Mouse (Mus musculus): ENCODE measurements around the gene Cc2d2a. TPM values are rescaled to one million over a fixed set of nuclear protein-coding genes. Genes with fewer than 3 reads are reported as not detected.

Gene Cc2d2a
- total RNA-seq, 2 experiments from 2014 or later: 18.2 to 21.0 TPM

GRCm38 (mm10) chr5:43748039-43748438 lies 85.9 kb downstream of the Cc2d2a start:
- no peak for DNase-seq (ENCODE audit: low spot score in 2 of 2)
- Histone ChIP-seq H3K4me3 (no peak overlapping the region), H3K27ac (no peak overlapping the region)
- no peak for TF ChIP-seq CTCF (conservative IDR thresholded peaks at IDR 0.05)

GRCm38 (mm10) chr5:43749092-43749491 lies 86.9 kb downstream of the Cc2d2a start:
- DNase-seq (ENCODE audit: low spot score in 2 of 2): no peak
- no peak overlapping the region for H3K4me3 ChIP-seq

GRCm38 (mm10) chr5:43770618-43771354 lies 108.6 kb downstream of the Cc2d2a start:
- Histone ChIP-seq H3K27ac (no peak overlapping the region; the same call in 1 of the 2 replicates), H3K4me3 (no peak overlapping the region)
- no peak for TF ChIP-seq CTCF (conservative IDR thresholded peaks at IDR 0.05)
- DNase-seq (ENCODE audit: low spot score in 2 of 2): no peak

More at GRCm38 (mm10) chr5:43749092-43749491, 86.9 kb downstream of the Cc2d2a start:
- no peak overlapping the region for H3K27ac ChIP-seq
- TF ChIP-seq CTCF (conservative IDR thresholded peaks at IDR 0.05): no peak

- Histone ChIP-seq H3K4me3 (no peak overlapping the region), H3K27ac (0 out of 2 replicates have a peak overlapping the region, but pooled peaks have one; percentile 10)
- TF ChIP-seq CTCF (conservative IDR thresholded peaks at IDR 0.05): no peak
- DNase-seq (ENCODE audit: low spot score in 2 of 2): no peak
These were observed 109.4 kb downstream of the Cc2d2a start for GRCm38 (mm10) chr5:43771555-43771954.

- DNase-seq (ENCODE audit: low spot score in 2 of 2): no peak
- peak overlapping the region; percentile 72 for H3K27ac ChIP-seq
- no peak overlapping the region for H3K4me3 ChIP-seq
- no peak for TF ChIP-seq CTCF (conservative IDR thresholded peaks at IDR 0.05)
These were observed 114.3 kb downstream of the Cc2d2a start for GRCm38 (mm10) chr5:43776407-43776806.

- DNase-seq (ENCODE audit: low spot score in 2 of 2): no peak
- H3K27ac ChIP-seq: peak overlapping the region; percentile 72
- no peak for TF ChIP-seq CTCF (conservative IDR thresholded peaks at IDR 0.05)
- H3K4me3 ChIP-seq: no peak overlapping the region
These were observed 114.8 kb downstream of the Cc2d2a start for GRCm38 (mm10) chr5:43776993-43777392.

- Histone ChIP-seq H3K27ac (no peak overlapping the region), H3K4me3 (no peak overlapping the region)
- no peak for DNase-seq (ENCODE audit: low spot score in 2 of 2)
- TF ChIP-seq CTCF (conservative IDR thresholded peaks at IDR 0.05): no peak
These were observed 116.4 kb downstream of the Cc2d2a start for GRCm38 (mm10) chr5:43778583-43778982.

GRCm38 (mm10) chr5:43781423-43781976 lies 119.4 kb downstream of the Cc2d2a start:
- no peak for TF ChIP-seq CTCF (conservative IDR thresholded peaks at IDR 0.05)
- peak in 1 of 2 experiments; percentile 21 for DNase-seq (ENCODE audit: low spot score in 2 of 2)
- H3K27ac ChIP-seq: peak overlapping the region; percentile 100
- peak overlapping the region; percentile 89 for H3K4me3 ChIP-seq

- no peak for TF ChIP-seq CTCF (conservative IDR thresholded peaks at IDR 0.05)
- DNase-seq (ENCODE audit: low spot score in 2 of 2): peak; percentile 48 to 79
- Histone ChIP-seq H3K4me3 (peak overlapping the region; percentile 89), H3K27ac (peak overlapping the region; percentile 100)
These were observed 120.1 kb downstream of the Cc2d2a start for GRCm38 (mm10) chr5:43781977-43782930.

GRCm38 (mm10) chr5:43783996-43784395 lies 121.8 kb downstream of the Cc2d2a start:
- no peak for TF ChIP-seq CTCF (conservative IDR thresholded peaks at IDR 0.05)
- DNase-seq (ENCODE audit: low spot score in 2 of 2): no peak
- H3K27ac ChIP-seq: no peak overlapping the region
- H3K4me3 ChIP-seq: no peak overlapping the region

- H3K27ac ChIP-seq: no peak overlapping the region
These were observed 124.5 kb downstream of the Cc2d2a start for GRCm38 (mm10) chr5:43786607-43787006.

GRCm38 (mm10) chr5:43787976-43788752 lies 126.0 kb downstream of the Cc2d2a start:
- no peak for DNase-seq (ENCODE audit: low spot score in 2 of 2)
- TF ChIP-seq CTCF (conservative IDR thresholded peaks at IDR 0.05): no peak
- Histone ChIP-seq H3K4me3 (no peak overlapping the region), H3K27ac (no peak overlapping the region)

More at GRCm38 (mm10) chr5:43786607-43787006, 124.5 kb downstream of the Cc2d2a start:
- TF ChIP-seq CTCF (conservative IDR thresholded peaks at IDR 0.05): no peak
- DNase-seq (ENCODE audit: low spot score in 2 of 2): no peak
- H3K4me3 ChIP-seq: no peak overlapping the region

Other genes with a start within 250 kb of the Cc2d2a start
- gene C1qtnf7, start 146.8 kb upstream of the Cc2d2a start, total RNA-seq (2021): 1 to 10 TPM; 1.1 to 1.2 TPM
- not detected for gene Bst1, start 156.5 kb downstream of the Cc2d2a start, total RNA-seq (2021)
- 10 to 100 TPM; 89.3 to 97.2 TPM for gene Fbxl5, start 159.3 kb downstream of the Cc2d2a start, total RNA-seq (2021)
- gene Cd38, start 206.2 kb downstream of the Cc2d2a start, total RNA-seq (2021): 1 to 10 TPM; 6.4 to 6.6 TPM